Mouse (Mus musculus) heart, postnatal 0 days (tissue): ENCODE results near the gene Ptger3.

Source experiments
- CTCF ChIP-seq: IDR thresholded peaks from 2 replicates; pipeline ENCODE4 v1.5.1; 2016; ENCODE audit warnings: antibody characterized with exemption, control low read depth, low read depth
- EP300 ChIP-seq: IDR thresholded peaks from 2 replicates; pipeline ENCODE4 v1.6.1; 2016; ENCODE audit warnings: antibody characterized with exemption, low read depth

GRCm38 (mm10) chr3:157533964-157534785, 32.5 kb upstream of the Ptger3 start, which contains the start of gene Zranb2:
- TF ChIP-seq EP300: peak; percentile 82; the same call in 1 of the 2 replicates
- no peak for TF ChIP-seq CTCF
